Comparison of ENCODE assay signal across 7 mouse cellular contexts in genomic region chr11:77606835-77607537, GRCm38 (mm10). TPM values are rescaled to one million over a fixed set of nuclear protein-coding genes. Genes with fewer than 3 reads are reported as not detected.
A peak's percentile ranks its signal among the peaks of the same experiment; 100 is the strongest.
DNase-seq lines count a peak whose midpoint lies in the region; ATAC-seq lines count a peak whose summit lies in the region.

No protein-coding gene starts in this region.

- H3K4me3 ChIP-seq in hindbrain, embryonic 16.5 days (ENCODE audit: low read length) = peak overlapping the region; percentile 74

- no peaks in the 10 kb centered on the region for H3K36me3 ChIP-seq in hindbrain, embryonic 16.5 days (ENCODE audit: control insufficient read depth, insufficient read depth, low read length)

- H3K9me3 ChIP-seq in hindbrain, embryonic 16.5 days (ENCODE audit: control insufficient read depth, low read length) = no peaks in the 10 kb centered on the region

- intact Hi-C loops in left cerebral cortex, postnatal 4 days (cut with DNase I) = no loop called here

- WGBS in hindbrain, embryonic 16.5 days = 0% methylated on average over 29 of the region's 48 CpGs

- H3K9ac ChIP-seq in hindbrain, embryonic 16.5 days (ENCODE audit: low read depth, low read length) = peak overlapping the region; percentile 99

- peak overlapping the region; percentile 89 for H3K4me2 ChIP-seq in hindbrain, embryonic 16.5 days (ENCODE audit: low read length)

- peaks cover 30% of the 10 kb centered on the region for H3K4me1 ChIP-seq in hindbrain, embryonic 16.5 days (ENCODE audit: control insufficient read depth, insufficient read depth, low read depth, low read length)

- peak; percentile 37 for ATAC-seq in activated CD4-positive, CD25-positive, alpha-beta regulatory T cell, adult 4 months
- ATAC-seq in hindbrain, embryonic 16.5 days = peak; percentile 50

- H3K27me3 ChIP-seq in hindbrain, embryonic 16.5 days (replicated peaks; ENCODE audit: control insufficient read depth, insufficient read depth, low read length) = no peaks in the 10 kb centered on the region

- peak overlapping the region; percentile 96 for H3K27ac ChIP-seq in hindbrain, embryonic 16.5 days (ENCODE audit: low read depth, low read length)

- DNase-seq in cerebellum, postnatal 14 days = peak; percentile 62 to 64
- peak; percentile 26 for DNase-seq in gastrocnemius, adult 18-20 months (ENCODE audit: low spot score)
- peak; percentile 48 for DNase-seq in left cerebral cortex, postnatal 4 days
- DNase-seq in mesoderm, embryonic 11.5 days (ENCODE audit: low read depth, low spot score) = peak; percentile 53
- DNase-seq in right cerebral cortex, postnatal 4 days = peak; percentile 47

RNA-seq across cellular contexts. Expression of gene Taok1, which starts 0.6 kb away (rescaled TPM):
- polyA plus RNA-seq in activated CD4-positive, CD25-positive, alpha-beta regulatory T cell, adult 4 months (2017; shearing (Covaris generic)) = 10 to 100 TPM; 15.0 to 19.8 TPM
- 10 to 100 TPM; 37.1 to 41.8 TPM for total RNA-seq in gastrocnemius, adult 18-20 months (2021)
- 18.7 and 19.6 TPM in 2 replicates for polyA plus RNA-seq in hindbrain, embryonic 16.5 days (2015; fragmentation: Nextera tagmentation; extraction: Ambion mirVana)
- 100 to 1,000 TPM; 104 to 113 TPM for total RNA-seq in left cerebral cortex, postnatal 4 days (2021)

Comparison
In these comparisons a context has a peak if more than half of its experiments do, and no peak if none do; other contexts are left out.
1. Peak in every context shown above with its lines: DNase-seq, ATAC-seq, H3K4me3 ChIP-seq and H3K27ac ChIP-seq.